Mouse (Mus musculus) adrenal gland (tissue): ENCODE results near the gene Ngb.

Experiments used
- intact Hi-C: fragments of 180-260 bp; cut with DNase I; formaldehyde crosslinking; loops from one replicate; pipeline ENCODE4 v1.15.1; 2025

The Ngb gene

DNA sequence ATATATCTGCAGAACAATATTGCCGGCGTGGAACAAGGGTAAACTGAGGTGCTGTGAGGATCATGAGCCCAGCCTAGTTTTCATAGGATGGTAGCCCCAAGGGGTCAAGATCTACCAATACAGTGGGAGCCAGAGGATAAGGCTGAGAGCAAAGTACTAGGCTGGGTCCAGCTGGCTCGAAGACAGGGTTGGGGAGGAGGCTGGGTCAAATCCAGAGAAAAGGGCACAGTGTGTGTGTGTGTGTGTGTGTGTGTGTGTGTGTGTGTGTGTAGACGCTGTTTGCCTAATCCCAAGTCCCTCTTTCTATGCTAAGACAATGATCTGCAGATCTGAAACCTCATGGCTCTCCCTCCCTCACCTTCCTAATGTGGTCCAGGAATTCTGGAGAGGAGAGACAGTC is 2.0 kb downstream of the Ngb start:
- intact Hi-C loops = no loop called here

DNA sequence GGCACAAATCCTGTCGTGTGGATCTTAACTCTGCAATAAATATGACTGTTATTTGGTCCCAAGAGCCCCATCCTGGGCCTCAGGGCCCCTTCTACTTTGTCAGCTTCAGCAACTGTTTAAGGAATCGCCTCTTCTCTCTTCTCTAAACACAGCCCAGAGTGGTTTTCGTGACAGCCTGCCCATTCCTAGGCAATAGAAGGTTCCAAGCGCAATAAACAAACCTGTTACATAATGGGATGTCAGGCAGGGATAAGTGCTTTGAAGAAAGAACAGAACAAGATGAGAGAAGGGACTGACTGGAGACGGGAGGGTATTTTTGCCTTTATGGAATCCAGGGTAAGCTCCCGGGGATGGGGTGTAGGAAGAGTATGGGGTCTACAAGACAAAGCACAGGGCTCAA is 8.7 kb downstream of the Ngb start:
- intact Hi-C loops = no loop called here

DNA sequence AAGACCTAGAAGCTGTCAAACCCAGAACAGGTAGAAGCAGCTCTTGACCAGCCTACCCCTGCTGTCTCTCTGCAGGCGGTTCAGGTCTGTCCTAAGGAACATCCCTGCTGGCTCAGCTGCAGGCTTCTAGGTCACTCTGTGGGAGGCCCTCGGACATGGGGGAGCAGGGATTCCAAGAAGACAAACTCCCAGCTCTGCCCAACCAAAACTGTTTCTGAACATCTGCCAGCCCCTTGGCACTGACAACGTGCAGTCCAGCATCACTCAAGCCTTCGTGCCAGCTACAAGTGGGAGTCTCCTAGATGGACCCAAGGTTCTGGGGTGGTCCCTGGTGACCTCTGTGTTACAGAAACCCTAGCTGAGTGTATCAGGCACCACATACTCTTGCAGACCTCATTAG is 9.1 kb downstream of the Ngb start:
- intact Hi-C loops = no loop called here

DNA sequence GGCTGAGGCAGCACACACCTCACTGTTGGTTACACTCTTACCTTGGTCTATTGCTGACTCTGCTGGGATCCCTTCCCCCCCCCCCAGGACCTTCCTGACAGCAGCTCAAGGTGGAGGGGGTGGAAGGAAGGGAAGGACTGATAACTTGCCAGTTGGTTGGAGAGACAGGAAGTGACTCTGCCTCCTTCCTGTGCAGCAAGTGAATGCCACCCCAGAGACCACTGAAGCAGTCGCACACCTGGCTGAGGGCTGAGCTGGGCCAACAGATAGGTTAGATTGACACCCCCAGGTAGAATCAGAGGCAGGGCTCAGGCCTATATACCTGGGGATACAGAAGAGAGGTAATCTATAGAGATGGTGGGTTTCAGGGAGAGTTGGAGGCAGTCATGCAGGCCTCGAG is 10.4 kb downstream of the Ngb start:
- intact Hi-C loops = no loop called here

DNA sequence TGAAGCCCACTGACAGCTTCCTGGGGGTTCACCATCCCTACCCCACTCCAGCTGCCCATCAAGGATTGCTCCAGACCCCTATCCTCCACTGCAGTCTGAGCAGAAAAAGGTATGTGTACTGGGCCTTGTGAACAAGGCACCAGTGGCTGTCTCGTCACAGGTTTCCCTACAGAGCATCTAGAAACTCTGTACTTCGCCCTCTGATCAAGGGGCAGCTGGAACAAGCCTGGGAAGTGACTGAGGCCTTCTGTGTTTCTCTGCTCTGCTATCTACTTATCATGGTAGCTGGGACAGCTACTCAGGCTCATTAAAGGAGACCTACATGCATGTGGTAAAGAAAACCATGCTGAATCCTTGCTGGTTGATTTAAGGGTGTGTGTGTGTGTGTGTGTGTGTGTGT is 12.6 kb downstream of the Ngb start:
- intact Hi-C loops = no loop called here

DNA sequence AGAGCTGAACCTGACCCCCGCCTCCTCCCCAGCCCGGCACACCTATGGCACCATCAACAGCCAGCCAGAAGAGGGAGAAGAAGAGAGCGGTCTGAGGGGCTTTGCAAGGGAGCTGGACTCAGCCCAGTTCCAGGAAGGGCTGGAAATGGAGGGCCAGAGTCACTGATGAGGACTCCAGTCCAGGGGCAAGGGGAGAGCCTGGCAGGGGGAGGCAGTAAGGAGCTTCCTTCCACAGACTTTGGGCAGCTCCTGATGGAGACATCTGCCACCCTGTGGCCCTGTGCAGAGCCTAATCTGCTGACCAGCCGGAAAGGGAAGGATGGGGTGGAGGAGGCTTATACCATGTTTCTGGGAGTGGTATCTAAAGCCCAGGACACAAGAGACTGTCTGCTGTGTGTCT is 13.1 kb downstream of the Ngb start:
- intact Hi-C loops = no loop called here

DNA sequence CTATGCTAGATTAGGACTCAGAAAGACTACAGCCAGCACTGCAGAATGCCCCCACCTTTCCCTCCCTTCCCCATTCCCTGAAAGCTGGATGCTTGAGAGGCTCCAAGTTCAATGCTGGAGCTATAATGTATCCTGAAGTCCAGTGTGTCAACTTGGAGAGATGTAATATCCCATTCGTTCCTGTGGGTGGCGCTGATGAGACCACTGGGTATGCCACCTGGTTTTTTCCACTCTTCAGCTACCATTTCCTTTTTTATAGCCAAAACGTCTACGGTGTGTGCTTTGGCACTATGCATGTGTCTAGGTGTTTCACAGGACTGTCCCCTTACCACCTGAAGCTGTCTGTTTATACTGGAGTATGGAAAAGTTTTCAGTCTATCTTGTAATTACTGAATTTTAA is 14.0 kb downstream of the Ngb start:
- intact Hi-C loops = no loop called here

DNA sequence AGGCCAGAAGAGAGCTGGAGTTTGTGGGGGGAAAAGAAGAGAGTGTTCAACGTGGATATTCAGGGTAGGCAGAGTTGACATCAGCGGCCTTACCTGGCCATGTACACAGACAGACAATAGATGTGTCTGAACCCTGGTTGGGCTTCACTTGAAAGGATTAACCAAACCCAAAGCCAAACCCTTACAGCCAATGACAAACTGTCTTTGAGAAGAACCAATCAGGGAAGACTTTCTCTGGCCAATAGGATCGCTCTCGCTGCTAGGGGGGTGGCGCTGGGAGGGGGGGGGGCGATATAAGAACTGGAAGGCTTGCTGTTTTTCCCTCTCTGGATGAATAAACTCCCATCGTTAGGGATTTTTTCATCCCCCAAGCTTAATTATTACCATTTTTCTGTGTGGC is 15.1 kb downstream of the Ngb start:
- intact Hi-C loops = no loop called here

DNA sequence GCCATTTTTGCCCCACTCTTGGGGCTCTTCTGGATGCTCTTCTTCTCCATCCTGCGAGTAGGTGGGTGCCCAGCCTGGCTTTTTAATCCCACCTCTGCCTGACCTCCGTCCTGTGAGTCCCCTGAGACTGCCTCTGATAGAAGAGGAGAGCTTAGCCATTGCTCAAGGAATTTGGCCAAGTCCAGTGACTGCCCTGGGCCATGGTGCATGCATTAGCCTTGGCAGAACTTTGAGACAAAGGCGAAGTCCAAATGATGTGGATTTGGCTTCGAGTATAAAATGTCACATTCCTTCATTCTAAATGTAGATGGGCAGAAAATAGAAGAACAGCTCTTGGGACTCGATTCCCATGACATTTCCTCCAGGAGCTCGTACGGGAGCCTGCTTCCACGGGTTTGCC is 19.5 kb downstream of the Ngb start:
- intact Hi-C loops = no loop called here

DNA sequence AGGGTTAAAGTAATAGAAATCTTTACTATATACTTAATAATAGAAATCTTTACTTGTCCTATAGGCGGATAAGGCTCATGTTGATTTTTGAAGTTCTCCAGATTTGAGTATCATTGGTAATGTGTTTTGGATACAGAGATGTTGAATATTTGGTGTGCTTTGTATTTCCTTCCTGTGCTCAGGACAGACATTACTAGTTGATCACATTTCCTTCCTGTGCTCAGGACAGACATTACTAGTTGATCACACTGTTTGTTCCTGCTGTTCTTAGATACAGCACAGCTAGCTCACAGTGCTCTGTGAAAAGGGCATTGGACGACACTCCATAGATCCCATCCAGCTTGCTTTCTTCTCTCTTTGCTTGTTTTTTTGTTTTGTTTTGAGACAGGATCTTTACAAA is 25.7 kb downstream of the Ngb start:
- intact Hi-C loops = no loop called here

DNA sequence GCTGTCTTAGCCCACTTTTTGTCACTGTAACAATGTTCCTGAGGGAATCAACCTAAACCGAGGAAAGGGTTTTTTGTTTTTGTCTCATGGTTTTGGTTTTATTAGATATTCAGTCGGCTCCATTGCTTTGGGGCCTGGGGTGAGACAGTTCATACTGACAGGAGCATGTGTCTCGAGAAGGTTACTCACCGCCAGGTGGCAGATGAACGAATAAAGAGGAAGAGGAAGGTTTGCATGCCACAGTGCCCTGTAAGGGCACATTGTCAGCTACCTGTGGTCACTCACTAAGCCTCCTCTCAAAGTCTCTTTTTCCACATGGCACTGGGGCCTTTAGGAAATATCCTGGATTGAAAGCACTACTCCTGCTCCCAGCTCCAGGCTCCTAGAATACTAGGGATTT is 31.8 kb downstream of the Ngb start:
- intact Hi-C loops = no loop called here

DNA sequence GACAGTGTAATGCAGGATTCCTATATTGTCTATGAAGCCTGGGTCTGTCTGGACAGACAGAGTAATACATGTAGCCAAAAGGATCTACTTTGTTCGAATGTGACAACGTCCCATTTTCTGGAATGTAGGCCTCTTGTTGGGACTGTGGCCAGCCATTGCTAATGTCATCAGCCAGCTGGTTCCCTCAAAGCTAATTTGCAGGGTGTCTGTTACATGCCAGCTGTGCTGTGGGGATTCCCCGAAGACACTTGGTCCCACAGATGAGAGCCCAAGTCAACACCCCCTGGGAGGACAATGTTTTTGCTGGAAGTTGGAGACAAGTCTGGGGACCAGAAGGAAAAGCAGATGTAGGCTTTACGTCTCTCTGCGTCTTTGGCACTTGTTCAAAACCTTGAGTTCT is 35.9 kb downstream of the Ngb start:
- intact Hi-C loops = no loop called here

DNA sequence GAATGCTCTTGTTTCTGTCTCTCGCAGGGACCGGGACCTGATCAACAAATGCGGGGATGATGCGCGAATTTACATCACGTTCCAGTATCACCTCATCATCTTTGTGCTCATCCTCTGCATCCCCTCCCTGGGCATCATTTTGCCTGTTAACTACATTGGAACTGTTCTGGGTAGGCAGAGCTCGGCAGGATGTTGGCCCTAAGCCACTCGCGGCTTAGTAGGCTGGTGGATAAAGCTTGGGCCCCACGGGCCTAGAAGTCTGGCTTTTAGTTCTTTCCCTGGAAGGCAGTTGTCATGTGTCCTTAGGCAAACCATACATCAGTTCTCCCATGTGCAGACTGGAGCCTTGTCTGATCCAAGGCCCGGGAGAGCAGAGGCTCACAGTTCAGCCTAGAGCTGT is 36.9 kb downstream of the Ngb start:
- intact Hi-C loops = no loop called here

DNA sequence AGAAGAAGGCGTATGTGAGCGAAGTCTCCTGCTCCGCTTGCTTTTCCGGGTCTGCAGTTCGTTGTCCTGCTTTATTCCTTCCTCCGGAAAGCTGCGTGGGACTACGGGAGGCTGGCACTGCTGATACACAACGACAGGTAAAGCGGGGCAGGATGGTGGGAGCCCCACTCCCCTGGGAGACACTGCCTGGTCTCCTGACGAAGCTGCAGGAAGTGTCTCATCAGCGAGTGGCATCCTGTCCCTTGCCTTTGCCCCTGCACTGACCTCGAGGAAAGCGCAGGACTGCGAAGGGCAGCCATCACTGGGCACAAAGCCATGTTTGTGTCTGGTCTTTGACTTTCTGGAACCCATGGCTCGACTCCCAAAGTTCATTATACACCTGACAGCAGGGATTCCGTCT is 45.3 kb downstream of the Ngb start:
- intact Hi-C loops = no loop called here

DNA sequence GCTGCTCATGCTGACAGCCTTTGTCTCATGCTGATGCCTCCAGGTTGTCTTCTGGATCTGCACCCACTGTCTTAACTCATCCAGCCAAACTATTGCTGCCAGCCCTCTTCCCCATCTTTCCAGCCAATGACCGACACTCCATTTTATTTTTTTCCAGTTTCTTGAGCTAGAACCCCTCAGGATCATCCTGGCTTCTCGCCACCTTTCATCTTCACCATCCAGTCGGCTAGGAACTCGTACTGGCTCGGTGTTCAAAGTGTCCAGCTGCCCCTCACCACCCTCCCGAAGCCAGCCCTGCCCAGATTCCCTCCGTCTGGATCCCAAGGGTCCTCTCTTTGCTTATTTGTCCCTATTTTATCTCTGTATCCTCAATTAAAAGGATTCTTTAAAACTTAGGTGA is 47.5 kb downstream of the Ngb start:
- intact Hi-C loops = loop anchor here (5.0 kb wide), 1 partner anchor 53 kb away; no protein-coding TSS in a partner anchor

DNA sequence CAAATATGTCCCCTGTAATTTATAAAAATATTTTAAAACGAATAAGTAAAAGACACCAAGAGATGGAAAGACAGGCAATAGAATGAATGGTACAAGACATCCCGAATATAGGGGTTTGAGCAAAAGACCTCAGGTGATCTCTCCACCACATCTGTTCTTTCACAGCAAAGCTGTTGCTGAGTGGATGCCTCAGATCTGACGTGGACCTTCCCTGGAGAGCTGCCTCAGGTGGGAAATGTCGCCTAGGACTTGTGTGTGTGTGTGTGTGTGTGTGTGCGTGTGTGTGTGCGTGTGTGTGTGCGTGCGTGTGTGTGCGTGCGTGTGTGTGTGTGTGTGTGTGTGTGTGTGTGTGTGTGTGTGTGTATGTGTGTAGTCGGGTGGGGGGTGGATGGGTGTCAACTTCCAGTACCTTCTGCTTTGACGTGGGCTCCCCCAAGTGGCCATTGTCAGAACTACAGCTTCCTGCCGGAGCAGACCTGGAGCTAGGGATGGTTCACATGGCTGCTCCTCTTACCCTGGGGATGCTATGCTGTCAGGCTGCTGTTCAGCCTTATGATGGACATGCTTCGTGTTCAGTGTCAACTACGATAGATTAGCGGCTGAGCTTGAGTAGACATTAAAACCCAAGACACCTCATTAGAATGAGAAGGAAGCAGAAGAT is 49.5 kb downstream of the Ngb start:
- intact Hi-C loops = loop anchor here (2.0 to 5.0 kb wide), 2 partner anchors 50 to 284 kb away; no protein-coding TSS in a partner anchor

DNA sequence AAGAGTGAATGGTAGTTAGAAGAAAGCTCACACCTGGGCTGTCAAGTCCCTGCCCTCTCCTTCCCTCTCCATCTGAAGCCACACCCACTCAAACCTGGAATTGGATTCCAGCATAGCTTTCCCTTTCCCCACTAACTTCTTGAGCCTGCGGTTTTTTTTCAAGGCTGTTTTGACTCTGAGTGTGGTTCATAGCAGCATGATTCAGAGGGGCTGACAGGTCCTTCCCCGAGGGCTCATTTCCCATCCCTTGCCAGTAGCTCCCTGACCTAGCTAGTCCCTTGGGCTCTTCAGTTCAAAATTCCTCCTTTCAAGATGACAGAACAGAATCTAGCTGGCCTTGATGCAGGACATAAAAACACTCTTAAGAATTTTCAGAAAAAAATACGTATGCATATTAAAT is 54.8 kb downstream of the Ngb start:
- intact Hi-C loops = no loop called here
